Mouse (Mus musculus) lung, postnatal 0 days (tissue): ENCODE results near the gene Tmem150c. TPM values are rescaled to one million over a fixed set of nuclear protein-coding genes. Genes with fewer than 3 reads are reported as not detected.
A peak's percentile ranks its signal among the peaks of the same experiment; 100 is the strongest.

ENCODE experiments used
- ATAC-seq: fragments of 200-750 bp; cut with Nextera tagmentation; 2 replicates; pipeline ENCODE4 v1.8.0; 2017; ENCODE audit warnings: moderate library complexity
- DNase-seq: peaks from one replicate; pipeline ENCODE4 v3.0.0-alpha.2; 2016; ENCODE audit warnings: low spot score
- H3K27ac ChIP-seq: fragments of 300-500 bp; sonication (generic); 2 replicates; pipeline ENCODE4 v1.5.1; 2014; ENCODE audit warnings: antibody characterized with exemption, mild to moderate bottlenecking, low read length, mixed read lengths
- H3K27me3 ChIP-seq: fragments of 300-500 bp; sonication (generic); replicated peaks from 2 replicates; pipeline ENCODE4 v1.6.1; 2014; ENCODE audit warnings: low read length, mixed read lengths; ENCODE audit not compliant: insufficient read depth
- H3K36me3 ChIP-seq: fragments of 300-500 bp; sonication (generic); 2 replicates; pipeline ENCODE4 v1.6.1; 2014; ENCODE audit warnings: low read length, mixed read lengths; ENCODE audit not compliant: insufficient read depth
- H3K4me1 ChIP-seq: fragments of 300-500 bp; sonication (generic); 2 replicates; pipeline ENCODE4 v1.6.1; 2014; ENCODE audit warnings: antibody characterized with exemption, low read depth, low read length, mixed read lengths; ENCODE audit not compliant: insufficient read depth
- H3K4me2 ChIP-seq: fragments of 300-500 bp; sonication (generic); replicated peaks from 2 replicates; pipeline ENCODE4 v1.6.1; 2014; ENCODE audit warnings: low read depth, mild to moderate bottlenecking, low read length, moderate library complexity, mixed read lengths
- H3K4me3 ChIP-seq: fragments of 300-500 bp; sonication (generic); 2 replicates; pipeline ENCODE4 v1.5.1; 2014; ENCODE audit warnings: low read depth, low read length
- H3K9ac ChIP-seq: fragments of 300-500 bp; sonication (generic); replicated peaks from 2 replicates; pipeline ENCODE4 v1.6.1; 2014; ENCODE audit warnings: low read depth, mild to moderate bottlenecking
- H3K9me3 ChIP-seq: fragments of 300-500 bp; sonication (generic); 2 replicates; pipeline ENCODE4 v1.6.1; 2016; ENCODE audit warnings: low read length, mixed read lengths
- CTCF ChIP-seq: IDR thresholded peaks from 2 replicates; pipeline ENCODE4 v1.5.1; 2016; ENCODE audit warnings: antibody characterized with exemption, mild to moderate bottlenecking
- EP300 ChIP-seq: IDR thresholded peaks from 2 replicates; pipeline ENCODE4 v1.6.1; 2016; ENCODE audit warnings: antibody characterized with exemption, mild to moderate bottlenecking, control low read depth
- WGBS: fragments of 180-500 bp; shearing (Covaris S2); extraction: QIAGEN DNeasy Blood & Tissue Kit; methylation state at CpG from one replicate; pipeline ENCODE4 v1.1.7; 2014; 5-methylcytosine and 5-hydroxymethylcytosine counted together
- polyA plus RNA-seq: library from polyadenylated mRNA; unstranded; fragments of >200 nt; fragmentation: Nextera tagmentation; extraction: Ambion mirVana; gene quantifications from 2 replicates; pipeline ENCODE4 v1.2.1, GENCODE M21; 2015

The Tmem150c gene
- polyA plus RNA-seq, 1 experiment from 2014 or later: 5.4 TPM

- no peak overlapping the region for H3K9ac ChIP-seq
- DNase-seq: no peak
- no peak for ATAC-seq
- H3K4me2 ChIP-seq: no peak overlapping the region
- H3K4me3 ChIP-seq: no peak overlapping the region
- WGBS: 64% methylated on average over 12 of the region's 15 CpGs
- H3K27me3 ChIP-seq: no peaks in the 10 kb centered on the region
- no peak overlapping the region for H3K27ac ChIP-seq
- TF ChIP-seq CTCF (no peak), EP300 (no peak)
- no peaks in the 10 kb centered on the region for H3K9me3 ChIP-seq
- peaks cover 19% of the 10 kb centered on the region for H3K36me3 ChIP-seq
- no peaks in the 10 kb centered on the region for H3K4me1 ChIP-seq
Observed at GRCm38 (mm10) chr5:100057461-100058209, 102.0 kb downstream of the Tmem150c start.

GRCm38 (mm10) chr5:100055866-100056369, 103.7 kb downstream of the Tmem150c start:
- Histone ChIP-seq H3K36me3 (peaks cover 2% of the 10 kb centered on the region; the same call in 1 of the 2 replicates), H3K4me1 (no peaks in the 10 kb centered on the region), H3K9ac (no peak overlapping the region), H3K4me2 (no peak overlapping the region), H3K27ac (no peak overlapping the region), H3K27me3 (no peaks in the 10 kb centered on the region), H3K9me3 (no peaks in the 10 kb centered on the region), H3K4me3 (no peak overlapping the region)
- WGBS: 73% methylated on average over 5 of the region's 5 CpGs
- ATAC-seq (no peak), DNase-seq (no peak)
- TF ChIP-seq CTCF (no peak), EP300 (no peak)

- H3K4me2 ChIP-seq: no peak overlapping the region
- TF ChIP-seq EP300 (no peak), CTCF (no peak)
- no peaks in the 10 kb centered on the region for H3K36me3 ChIP-seq
- no peak overlapping the region for H3K4me3 ChIP-seq
- no peak overlapping the region for H3K27ac ChIP-seq
- H3K4me1 ChIP-seq: no peaks in the 10 kb centered on the region
- WGBS: 80% methylated on average over 11 of the region's 11 CpGs
- H3K9me3 ChIP-seq: no peaks in the 10 kb centered on the region
- no peak overlapping the region for H3K9ac ChIP-seq
- DNase-seq (no peak), ATAC-seq (no peak)
- H3K27me3 ChIP-seq: no peaks in the 10 kb centered on the region
Observed at GRCm38 (mm10) chr5:100054807-100055547, 104.6 kb downstream of the Tmem150c start.

GRCm38 (mm10) chr5:100052728-100053127, 106.9 kb downstream of the Tmem150c start:
- Histone ChIP-seq H3K4me2 (no peak overlapping the region), H3K9me3 (no peaks in the 10 kb centered on the region), H3K36me3 (no peaks in the 10 kb centered on the region), H3K27me3 (no peaks in the 10 kb centered on the region), H3K27ac (no peak overlapping the region), H3K9ac (no peak overlapping the region), H3K4me1 (peaks cover 5% of the 10 kb centered on the region; the same call in 1 of the 2 replicates), H3K4me3 (no peak overlapping the region)
- WGBS: 85% methylated on average over 7 of the region's 7 CpGs
- DNase-seq (no peak), ATAC-seq (no peak)
- no peak for TF ChIP-seq EP300
- TF ChIP-seq CTCF: no peak

- peaks cover 5% of the 10 kb centered on the region; the same call in 1 of the 2 replicates for H3K4me1 ChIP-seq
- WGBS: 82% methylated on average over 3 of the region's 3 CpGs
- no peaks in the 10 kb centered on the region for H3K9me3 ChIP-seq
- no peak overlapping the region for H3K9ac ChIP-seq
- no peaks in the 10 kb centered on the region for H3K27me3 ChIP-seq
- H3K4me3 ChIP-seq: no peak overlapping the region
- no peak overlapping the region for H3K4me2 ChIP-seq
- H3K36me3 ChIP-seq: no peaks in the 10 kb centered on the region
- no peak overlapping the region for H3K27ac ChIP-seq
- ATAC-seq: no peak
- DNase-seq: no peak
- TF ChIP-seq EP300 (no peak), CTCF (peak; percentile 26; the same call in 1 of the 2 replicates)
Observed at GRCm38 (mm10) chr5:100049904-100050303, 109.7 kb downstream of the Tmem150c start.

- Histone ChIP-seq H3K27me3 (no peaks in the 10 kb centered on the region), H3K9ac (no peak overlapping the region), H3K4me2 (no peak overlapping the region), H3K4me1 (peaks cover 11% of the 10 kb centered on the region), H3K9me3 (no peaks in the 10 kb centered on the region), H3K36me3 (no peaks in the 10 kb centered on the region), H3K27ac (peak overlapping the region; percentile 26; the same call in 1 of the 2 replicates), H3K4me3 (no peak overlapping the region)
- ATAC-seq: peak; percentile 80
- TF ChIP-seq EP300: no peak
- TF ChIP-seq CTCF: no peak
- 27% methylated on average over 7 of the region's 7 CpGs for WGBS
- DNase-seq: peak; percentile 87
Observed at GRCm38 (mm10) chr5:100047871-100048270, 111.7 kb downstream of the Tmem150c start.
